Mouse (Mus musculus) T-cell, adult 2 months (primary cell): ENCODE measurements around the gene Akr1cl.

ENCODE experiments used
- DNase-seq: peaks from one replicate; pipeline ENCODE4 v3.0.0; 2022; ENCODE audit warnings: low spot score

Gene Akr1cl

DNA sequence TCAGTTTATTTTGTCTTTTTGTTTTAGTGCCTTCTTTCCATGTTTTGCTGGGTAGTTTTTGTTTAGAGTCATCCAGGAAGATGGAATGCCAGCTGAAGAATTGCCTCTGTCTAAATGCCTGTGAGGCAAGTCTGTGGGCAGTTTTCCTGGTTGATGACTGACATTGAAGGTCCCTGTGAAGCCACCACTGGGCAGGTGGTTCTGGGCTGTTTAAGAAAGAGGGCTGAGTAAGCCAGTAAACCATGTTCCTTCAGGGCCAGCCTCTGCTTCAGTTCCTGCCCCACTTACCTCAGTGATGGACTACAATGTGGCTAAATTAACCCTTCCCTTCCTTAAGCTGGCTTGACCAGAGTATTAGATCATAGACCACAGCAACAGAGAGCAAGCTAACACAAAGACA, 44.4 kb downstream of the Akr1cl start:
- no peak for DNase-seq

DNA sequence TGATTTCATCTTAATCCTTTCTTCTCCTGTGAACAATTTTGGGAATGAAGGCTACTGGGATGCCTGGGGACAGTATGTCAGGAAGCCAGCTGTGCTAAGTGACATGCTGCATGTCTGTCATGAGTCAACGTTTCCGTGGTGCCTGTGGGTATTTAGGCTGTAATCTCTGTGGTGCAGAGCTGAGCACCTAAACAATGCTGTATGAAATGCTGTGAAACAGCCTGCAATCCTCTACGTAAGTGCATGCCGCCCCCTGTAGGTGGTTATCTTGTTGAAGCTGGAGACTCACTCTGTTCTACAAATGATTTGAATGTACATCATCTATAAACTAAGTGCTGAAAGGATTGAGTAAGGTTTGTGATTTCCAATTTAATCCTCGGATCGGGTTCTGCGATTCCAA, 46.4 kb downstream of the Akr1cl start:
- DNase-seq: peak; percentile 33

DNA sequence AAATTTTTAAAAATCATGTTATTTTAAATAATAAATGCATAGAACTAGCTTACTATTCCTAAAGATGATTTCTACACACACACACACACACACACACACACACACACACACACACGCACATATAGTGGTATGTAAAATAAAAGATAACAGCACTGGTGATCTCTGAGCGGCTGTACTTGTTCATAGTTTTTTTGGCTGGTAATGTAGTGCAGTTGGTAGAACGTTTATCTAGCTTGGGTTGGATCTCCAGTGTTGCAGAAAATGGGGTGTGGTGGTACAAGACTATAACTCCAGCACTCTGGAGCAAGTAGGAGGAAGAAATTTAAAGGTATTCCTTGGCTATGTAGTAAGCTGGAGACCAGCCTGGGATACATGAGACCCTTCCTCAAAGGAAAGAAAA, 49.3 kb downstream of the Akr1cl start:
- no peak for DNase-seq

DNA sequence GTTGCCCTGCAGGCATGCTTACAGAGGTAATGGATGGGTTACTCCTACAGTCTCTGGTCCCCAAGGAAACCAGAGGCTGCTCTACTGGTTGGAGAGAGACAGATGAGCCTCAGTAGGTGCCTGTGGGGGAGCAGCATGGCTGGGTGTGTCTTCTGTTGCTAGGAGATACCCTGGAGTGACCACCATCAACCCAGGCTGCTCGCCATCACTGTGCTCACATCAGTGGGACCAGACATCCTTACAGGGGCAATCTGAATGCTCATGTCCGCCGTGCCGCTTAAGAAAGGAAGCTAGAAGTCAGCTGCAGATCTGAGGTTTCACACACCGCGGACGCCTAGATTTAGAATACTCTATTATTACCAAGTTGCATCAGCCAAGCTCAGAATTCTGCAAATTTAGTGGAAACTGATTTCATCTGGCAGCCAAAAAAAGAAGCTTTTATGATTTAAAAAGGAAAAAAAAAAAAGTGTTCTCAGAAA, 54.2 kb downstream of the Akr1cl start:
- no peak for DNase-seq

DNA sequence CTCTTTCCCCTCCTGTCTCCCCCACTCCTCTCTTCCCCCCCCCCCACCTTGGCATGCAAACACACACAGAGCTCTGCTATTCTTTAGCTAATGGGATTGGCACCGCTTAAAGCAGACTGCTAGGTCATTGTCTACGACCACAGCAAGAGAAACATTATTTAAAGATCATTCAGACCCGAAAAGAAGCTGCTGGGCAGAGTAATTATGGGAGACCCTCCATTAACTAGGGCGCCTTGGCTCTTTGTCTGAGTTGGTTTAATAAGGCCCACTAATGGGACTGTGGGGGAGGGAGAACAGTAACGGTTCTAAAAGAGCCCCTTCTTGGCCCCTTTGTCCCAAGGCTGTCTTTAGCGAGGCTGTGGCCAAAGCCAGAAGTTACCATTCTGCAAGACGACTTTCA, 57.2 kb downstream of the Akr1cl start:
- DNase-seq: no peak

DNA sequence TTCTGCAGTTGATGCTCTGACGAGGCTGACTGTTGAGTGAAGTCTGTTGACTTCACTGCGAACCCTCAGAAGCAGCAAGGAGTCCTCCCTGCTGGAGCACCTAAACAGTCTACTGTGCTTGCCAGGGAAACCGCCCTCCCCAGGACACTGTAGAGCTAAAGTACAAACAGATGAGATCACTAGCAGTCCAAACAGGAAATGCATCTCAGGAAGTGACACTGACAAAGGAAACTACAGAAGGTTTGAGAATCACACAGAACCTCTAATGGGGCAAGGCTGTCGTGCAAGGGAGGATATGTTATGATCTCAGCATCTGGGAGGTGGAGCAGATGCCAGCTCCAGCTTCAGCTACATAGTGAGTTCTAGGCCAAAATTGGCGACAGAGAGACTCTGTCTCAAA, 61.9 kb downstream of the Akr1cl start:
- DNase-seq: peak; percentile 73
